Mouse (Mus musculus): Measurements from ENCODE around the gene Rad51ap2.

GRCm38 (mm10) chr12:11436023-11436350 lies 19.9 kb upstream of the Rad51ap2 start:
- TF ChIP-seq ZMIZ1 (IDR thresholded peaks at IDR 0.05; ENCODE audit: low read depth, low read length) (no peak), GABPA (IDR thresholded peaks at IDR 0.05; ENCODE audit: insufficient replicate concordance, low read depth, low read length) (no peak), CTCF (conservative IDR thresholded peaks at IDR 0.05 in 1 of 2, IDR thresholded peaks at IDR 0.05 in 1 of 2; ENCODE audit: low read depth in 2 of 2, low read length in 2 of 2) (no peak), MEF2A (IDR thresholded peaks at IDR 0.05; ENCODE audit: borderline replicate concordance, low read depth, low read length) (no peak), NRF1 (IDR thresholded peaks at IDR 0.05; ENCODE audit: low read depth, low read length) (no peak), POLR2AphosphoS2 (IDR thresholded peaks at IDR 0.05; ENCODE audit: low read depth, low read length) (no peak), ZC3H11A (IDR thresholded peaks at IDR 0.05; ENCODE audit: low read depth, low read length) (no peak)

All from CH12.LX (cell line).